Mouse (Mus musculus): Measurements from ENCODE around the gene Clic1.

DNA sequence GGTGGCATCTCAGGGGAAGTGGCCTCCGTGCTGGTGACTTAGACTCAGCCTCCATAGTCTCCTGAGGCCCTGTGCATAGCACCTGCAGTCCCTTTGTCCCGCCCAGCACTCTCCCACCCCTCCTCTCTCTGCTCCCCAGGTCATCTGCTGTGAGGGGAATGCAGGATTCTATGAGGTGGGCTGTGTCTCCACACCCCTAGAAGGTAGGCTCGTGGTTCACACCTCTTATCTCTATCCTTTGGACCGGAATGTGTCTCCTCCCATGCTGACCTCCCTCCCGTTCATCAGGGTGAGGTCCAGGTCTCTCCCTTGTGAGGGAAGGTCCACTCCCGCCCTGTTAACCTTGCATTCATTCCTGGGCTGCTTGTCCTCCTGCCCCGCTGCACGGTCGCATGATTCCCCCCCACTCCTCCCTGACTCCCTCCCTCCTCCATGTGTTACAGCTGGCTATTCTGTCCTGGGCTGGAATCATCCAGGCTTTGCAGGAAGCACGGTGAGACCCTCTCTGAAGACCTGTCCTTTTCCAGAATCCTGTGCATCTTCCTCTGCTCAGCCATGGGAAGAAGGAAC lies 50.5 kb downstream of the Clic1 start:
- no peak for TF ChIP-seq CTCF (IDR thresholded peaks at IDR 0.05; ENCODE audit: borderline replicate concordance, control insufficient read depth, extremely low read depth, insufficient read depth, low read length, poor library complexity)
- no peak for TF ChIP-seq POLR2A (IDR thresholded peaks at IDR 0.05; ENCODE audit: control insufficient read depth, extremely low read depth, insufficient read depth, low read length, poor library complexity)
